Mouse (Mus musculus): ENCODE data around the gene Gfod1.

The Gfod1 gene

DNA sequence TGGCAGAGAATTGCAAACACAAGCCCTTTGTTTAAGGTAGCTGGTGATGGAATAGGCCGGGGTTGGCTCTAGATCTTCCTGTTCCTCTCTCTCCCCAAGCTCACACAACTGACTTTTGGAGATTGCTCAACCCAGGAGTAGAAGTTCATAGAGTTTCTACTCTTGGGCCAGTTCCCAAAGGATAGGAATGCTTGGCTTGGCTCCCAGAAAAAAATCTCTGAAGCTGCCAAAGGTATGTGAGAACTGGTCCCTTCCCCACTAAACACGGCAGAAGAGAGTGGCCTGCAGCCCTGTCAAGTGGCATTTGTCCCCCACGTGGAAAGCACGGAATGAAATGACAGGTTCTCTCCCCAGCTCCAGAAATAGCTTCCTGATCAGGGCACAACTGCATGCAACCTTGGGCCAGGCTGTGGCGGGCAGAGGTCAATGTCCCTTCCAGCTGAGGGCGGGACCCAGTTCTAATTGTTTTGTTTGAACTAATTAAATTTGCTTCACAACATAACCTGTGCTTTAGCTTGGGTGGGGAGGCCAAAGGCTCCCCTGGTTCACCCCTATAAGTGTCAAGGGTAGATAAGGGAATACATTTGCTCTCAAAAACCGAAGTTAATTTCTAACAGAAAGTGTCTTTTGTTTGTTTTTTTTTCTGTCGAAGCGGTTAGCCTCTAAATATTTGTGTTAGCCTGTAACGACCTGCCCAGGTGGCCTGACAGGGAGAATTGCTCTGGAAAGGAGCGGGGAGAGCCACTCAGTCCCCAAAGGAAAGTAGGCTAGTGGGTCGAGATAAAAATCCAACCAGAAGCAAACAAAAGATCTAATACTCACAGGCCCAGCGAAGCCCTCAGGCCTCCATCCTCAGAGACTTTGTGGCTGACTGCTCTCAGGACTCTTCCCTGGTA is 71.8 kb downstream of the Gfod1 start:
- DNase-seq (ENCODE audit: low spot score in 2 of 2) = peak; percentile 93

DNA sequence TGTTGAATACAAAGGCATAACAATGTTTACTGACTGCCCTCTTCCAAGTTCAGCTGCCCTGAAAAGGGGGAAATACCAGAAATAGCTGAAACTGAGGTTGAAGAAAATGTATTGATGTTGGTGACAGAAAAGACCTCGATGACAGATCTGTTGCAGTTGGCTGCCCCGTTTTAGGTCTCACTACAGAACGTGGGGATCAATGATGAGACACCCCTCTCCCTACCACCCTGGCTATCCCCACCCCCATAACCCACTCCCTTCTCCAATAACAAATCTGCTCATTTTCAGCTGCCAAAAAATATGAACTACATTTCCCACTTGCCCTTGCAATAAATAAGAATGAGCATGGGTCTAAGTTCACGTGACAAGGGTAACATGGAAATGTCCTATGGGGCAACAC is 73.1 kb downstream of the Gfod1 start:
- DNase-seq (ENCODE audit: low spot score in 2 of 2) = no peak

GRCm38 (mm10) chr13:43230238-43230637 is 73.7 kb downstream of the Gfod1 start:
- no peak for DNase-seq (ENCODE audit: low spot score in 2 of 2)

DNA sequence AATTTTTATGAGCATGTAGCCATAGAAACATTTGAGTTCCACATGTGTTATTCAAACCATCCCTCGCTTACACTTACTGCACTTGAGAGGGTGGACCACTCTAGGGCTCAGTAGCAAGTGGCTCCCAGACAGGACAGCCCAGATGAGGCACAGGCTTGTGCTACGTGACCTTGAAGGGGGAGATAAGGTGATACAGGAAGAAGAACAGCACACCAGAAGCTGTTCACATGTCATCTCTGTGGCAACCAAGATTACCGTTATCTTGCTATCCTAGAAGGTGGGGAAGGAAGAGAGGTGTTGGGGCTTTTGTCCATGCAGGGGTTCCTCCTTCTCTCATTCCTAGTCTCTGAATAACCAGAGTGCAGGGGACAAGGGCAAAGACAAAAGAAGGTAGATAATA is 74.2 kb downstream of the Gfod1 start:
- no peak for DNase-seq (ENCODE audit: low spot score in 2 of 2)

DNA sequence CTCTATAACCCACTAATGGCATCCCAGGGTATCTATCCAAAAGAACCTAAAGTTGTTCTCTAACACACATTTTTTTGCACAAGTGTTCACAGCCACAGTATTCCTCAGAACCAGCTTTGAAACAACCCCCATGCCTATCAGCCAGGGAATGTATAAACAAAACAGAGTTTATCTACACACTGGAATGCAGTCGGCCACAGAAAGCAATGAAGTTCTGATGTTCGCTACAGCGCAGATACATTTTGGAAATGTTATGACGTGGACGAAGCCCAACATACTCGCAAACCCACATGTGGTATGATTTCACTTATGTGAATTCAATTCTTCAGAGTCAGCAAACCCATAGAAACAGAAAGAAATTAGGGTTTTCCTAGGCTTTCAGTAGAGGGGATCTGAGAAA is 75.8 kb downstream of the Gfod1 start:
- no peak for DNase-seq (ENCODE audit: low spot score in 2 of 2)

DNA sequence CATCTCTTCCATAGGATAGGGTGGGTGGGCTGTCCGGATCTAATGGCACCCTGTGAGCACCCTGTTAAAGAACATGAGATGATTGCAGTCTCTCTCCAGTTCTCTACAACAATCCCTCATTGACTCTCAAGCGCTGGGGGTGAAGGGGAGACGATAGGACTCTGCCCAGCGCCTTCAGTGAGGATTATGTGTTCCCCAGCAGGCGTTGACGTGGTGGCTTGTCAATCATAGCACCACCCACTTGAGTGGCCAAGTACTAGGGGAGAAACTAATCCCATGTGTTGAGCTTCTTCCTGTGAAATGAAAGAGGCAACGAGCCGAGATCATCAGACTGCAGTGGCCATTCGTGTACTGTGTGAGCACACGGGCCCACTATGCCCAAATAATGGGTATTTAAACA is 77.9 kb downstream of the Gfod1 start:
- no peak for DNase-seq (ENCODE audit: low spot score in 2 of 2)

DNA sequence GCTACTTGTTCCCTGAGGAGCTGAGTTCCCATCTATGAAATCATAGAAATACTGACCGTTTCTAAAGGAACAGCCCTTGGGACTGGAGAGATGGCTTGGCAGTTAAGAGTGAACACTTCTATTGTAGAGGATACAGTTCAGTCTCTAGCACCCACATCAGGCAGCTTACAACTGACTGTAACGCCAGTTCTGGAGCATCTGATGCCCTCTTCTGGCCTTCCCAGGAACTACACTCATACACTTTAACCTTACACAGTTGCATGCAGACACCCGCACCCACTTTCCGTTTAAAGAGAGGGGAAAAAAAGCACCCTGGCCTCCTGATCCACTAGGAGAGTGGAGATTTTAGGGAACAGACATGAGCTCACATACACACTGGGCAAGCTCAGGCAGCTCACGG is 78.8 kb downstream of the Gfod1 start:
- DNase-seq (ENCODE audit: low spot score in 2 of 2) = no peak

- no peak for DNase-seq (ENCODE audit: low spot score in 2 of 2)
These were observed 81.9 kb downstream of the Gfod1 start for GRCm38 (mm10) chr13:43222084-43222483.

DNA sequence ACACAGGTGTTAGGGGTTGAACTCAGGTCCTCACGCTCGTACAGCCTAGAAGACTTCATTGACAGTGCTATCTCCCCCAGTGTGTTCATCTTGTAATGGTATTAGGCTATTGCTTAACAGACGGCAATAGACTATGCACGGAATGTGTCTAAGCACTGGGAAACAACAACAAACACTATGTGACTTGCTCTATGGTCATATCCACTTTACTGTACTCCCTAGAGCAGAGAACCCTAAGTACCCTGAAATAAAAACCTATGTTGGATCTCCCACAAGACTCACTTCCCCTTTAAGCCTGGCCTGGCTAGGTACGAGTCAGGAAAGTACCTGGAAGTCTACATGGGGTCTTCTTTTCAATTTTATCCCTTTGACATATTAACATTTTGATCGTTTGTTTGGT is 82.7 kb downstream of the Gfod1 start:
- DNase-seq (ENCODE audit: low spot score in 2 of 2) = no peak

DNA sequence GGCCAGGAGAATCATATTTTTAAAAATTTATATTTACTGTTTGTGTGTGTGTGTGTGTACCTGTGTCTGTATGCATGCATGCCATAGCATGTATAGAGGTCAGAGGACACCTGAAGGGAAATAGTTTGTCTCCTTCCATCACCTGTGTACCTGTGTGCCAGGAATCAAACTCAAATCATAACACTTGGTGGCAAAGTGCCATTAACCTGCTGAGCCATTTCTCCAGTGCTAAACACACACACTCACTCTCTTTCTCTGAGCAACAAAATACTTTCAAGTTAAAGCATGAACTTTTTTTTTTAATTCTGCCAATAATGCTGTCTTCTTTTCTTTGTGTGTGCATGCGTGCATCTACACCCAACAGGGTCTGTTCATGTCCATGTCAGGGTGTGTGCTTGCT is 83.3 kb downstream of the Gfod1 start:
- DNase-seq (ENCODE audit: low spot score in 2 of 2) = no peak

GRCm38 (mm10) chr13:43218764-43219163 is 85.2 kb downstream of the Gfod1 start:
- DNase-seq (ENCODE audit: low spot score in 2 of 2) = no peak

GRCm38 (mm10) chr13:43218284-43218683 is 85.7 kb downstream of the Gfod1 start:
- no peak for DNase-seq (ENCODE audit: low spot score in 2 of 2)

GRCm38 (mm10) chr13:43217686-43218085 is 86.3 kb downstream of the Gfod1 start:
- DNase-seq (ENCODE audit: low spot score in 2 of 2) = no peak

DNA sequence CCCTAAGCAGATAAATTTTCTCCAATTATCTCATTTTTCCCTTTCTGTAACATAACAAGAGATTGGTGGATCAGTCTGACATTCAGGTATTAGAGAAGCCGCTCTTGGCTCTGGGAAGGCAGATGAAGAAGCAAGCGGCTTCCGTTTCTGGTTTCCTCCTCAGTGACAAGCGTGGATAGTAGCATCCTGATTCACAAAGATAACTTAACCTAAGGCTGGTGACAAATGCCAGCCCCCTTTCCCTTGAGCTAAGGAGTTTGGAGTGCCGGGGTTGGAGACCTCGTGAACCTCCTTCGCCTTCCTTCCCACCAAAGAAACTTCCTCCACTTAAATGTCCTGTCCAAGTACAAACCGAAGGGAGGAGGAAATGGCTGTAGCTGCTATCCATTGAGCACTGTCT is 86.9 kb downstream of the Gfod1 start:
- no peak for DNase-seq (ENCODE audit: low spot score in 2 of 2)

- no peak for DNase-seq (ENCODE audit: low spot score in 2 of 2)
These were observed 87.8 kb downstream of the Gfod1 start for GRCm38 (mm10) chr13:43215994-43216706.

GRCm38 (mm10) chr13:43215144-43215993 is 88.6 kb downstream of the Gfod1 start:
- no peak for DNase-seq (ENCODE audit: low spot score in 2 of 2)

DNA sequence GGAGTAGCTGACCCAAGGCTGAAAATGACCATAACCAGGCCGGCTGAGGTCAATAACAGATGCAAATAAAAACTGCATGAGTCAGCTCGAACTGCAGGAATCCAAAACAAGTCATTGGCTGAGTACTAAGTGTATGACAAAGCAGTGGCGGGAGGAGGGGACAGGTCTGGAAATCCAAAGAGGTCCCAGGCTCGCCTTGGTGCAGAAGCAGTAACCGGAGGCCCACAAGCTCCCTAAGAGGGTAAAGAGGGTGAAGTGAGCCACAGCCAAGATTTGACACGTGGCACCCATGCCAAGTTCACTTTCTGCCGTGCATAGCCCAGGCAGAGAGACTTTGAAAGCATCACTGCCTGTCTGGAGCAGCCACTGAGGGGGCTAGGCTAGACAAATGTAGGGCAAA is 91.6 kb downstream of the Gfod1 start:
- DNase-seq (ENCODE audit: low spot score in 2 of 2) = peak; percentile 58 to 75

DNA sequence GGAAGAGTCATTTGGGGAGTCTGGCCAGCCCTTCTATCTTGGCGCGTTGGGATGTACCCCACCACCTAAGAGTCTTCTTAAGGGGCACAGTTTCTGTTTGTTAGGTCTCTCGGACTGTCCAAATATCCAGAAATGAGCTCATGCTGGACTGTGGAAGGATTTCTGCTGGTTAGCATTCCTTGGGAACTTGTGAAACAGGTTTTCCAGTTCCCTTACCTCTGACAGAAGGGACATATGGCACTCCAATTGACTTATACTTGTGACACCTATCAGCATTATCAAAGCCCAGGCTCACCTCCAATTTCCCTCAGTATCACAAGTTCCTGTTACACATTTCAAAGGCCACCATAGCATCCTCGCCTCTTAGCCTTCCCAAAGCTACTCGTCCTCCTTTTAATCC is 93.0 kb downstream of the Gfod1 start:
- DNase-seq (ENCODE audit: low spot score in 2 of 2) = no peak

- DNase-seq (ENCODE audit: low spot score in 2 of 2) = no peak
These were observed 94.4 kb downstream of the Gfod1 start for GRCm38 (mm10) chr13:43209560-43209959.

GRCm38 (mm10) chr13:43208914-43209439 is 95.0 kb downstream of the Gfod1 start:
- DNase-seq (ENCODE audit: low spot score in 2 of 2) = no peak

DNA sequence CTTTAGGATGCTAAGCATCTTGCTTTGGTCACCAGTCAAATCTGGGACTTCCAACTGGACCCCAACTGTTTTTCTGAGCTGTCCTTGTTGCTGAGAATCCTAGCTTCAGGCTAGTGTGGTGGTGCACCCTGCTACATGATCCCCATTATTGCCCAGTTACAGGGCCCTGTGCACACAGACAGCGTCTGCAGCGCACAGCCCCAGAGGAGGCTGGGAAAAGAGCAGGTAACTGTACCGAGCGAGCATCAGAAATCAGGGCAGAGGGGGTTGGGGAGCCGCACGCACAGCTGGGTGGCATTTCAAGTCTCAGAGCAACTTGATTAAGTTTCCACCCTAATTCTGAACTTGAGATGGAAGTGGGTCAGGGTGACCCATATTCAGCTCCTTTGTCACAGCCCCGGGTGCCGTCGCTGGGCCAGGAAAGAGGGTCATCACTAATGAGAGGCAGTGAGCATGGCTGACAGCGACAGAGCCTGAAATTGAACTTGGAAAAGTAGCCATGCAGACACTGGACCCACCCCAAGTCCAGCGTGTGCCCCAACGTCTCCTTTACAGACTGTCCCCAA is 97.8 kb downstream of the Gfod1 start:
- DNase-seq (ENCODE audit: low spot score in 2 of 2) = no peak

DNA sequence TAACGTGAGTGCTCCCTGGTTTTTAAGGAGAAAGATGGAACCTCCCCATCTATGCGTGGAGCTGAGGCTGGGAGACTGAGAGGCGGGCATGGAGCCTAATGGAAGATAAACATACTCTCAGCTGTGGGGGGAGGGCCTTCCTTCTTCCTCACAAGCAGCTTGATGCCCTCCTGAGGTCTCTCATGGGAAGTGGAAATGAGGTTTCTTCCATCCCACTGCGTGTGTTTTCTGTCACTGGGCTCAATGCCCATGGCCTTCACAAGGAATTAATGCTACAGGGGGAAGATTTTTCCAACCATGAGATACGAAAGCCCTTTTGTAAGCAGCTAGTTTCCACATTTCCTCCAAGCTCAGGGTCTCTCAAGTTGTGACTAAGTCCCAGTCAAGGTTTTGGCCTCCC is 100.3 kb downstream of the Gfod1 start:
- DNase-seq (ENCODE audit: low spot score in 2 of 2) = no peak
